Mouse (Mus musculus): Measurements from ENCODE around the gene Nufip2. TPM values are rescaled to one million over a fixed set of nuclear protein-coding genes. Genes with fewer than 3 reads are reported as not detected.
A peak's percentile ranks its signal among the peaks of the same experiment; 100 is the strongest.

Gene Nufip2
- polyA plus RNA-seq, 1 experiment from 2014 or later, result 5.6 TPM

DNA sequence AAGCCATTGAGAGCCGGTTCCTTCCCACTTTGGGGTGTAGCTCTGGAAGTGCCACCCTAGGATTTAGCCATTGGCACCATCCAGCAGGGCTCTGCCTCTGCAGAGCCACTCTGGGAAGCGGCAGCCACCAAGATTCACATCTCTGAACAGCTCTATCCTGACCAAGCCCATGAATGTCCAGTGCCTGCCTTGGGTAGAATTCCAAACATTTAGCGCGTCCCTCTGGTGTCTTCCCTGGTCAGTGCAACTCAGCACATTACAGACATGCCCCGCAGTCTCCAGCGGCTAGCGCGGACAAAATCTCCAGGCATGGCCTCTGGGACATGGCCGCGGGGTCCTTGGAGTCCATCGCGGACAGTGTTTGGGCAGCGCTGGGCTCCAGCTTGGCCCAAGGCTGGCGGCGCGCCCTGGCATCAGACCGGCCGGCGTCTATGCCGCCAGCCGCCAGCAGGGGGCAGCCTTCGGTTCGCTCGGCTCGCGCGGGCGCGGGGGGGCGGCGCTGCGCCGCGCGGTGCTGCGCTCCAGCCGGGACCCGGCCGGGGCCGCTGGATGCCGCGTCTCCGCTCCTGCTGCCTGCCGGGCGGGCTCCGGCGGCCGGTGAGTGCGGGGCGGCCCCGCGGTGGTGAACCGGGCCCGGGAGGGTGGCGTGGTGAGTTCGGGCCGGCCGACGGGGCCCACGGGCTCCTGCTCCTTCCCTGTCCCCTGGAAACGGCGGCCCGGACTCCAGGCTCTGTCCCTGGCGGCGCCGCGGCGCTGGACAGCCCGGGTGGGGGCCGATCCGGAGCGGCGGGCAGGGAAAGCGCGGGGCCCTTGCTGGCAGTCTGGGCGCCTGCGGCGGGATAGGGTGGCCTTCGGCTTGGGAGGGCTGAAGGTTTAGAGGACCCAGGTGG, 77.1 kb downstream of the Nufip2 start, which contains the start of gene Myo18a:
Myo18a (plus strand) TSS at position 464 of the 890 bp plus-strand sequence.
- Histone ChIP-seq H3K36me3 (no peaks in the 10 kb centered on the region), H3K4me2 (replicated peaks) (peak within 1 kb of the TSS; percentile 94), H3K9me3 (no peaks in the 10 kb centered on the region), H3K9ac (peak within 1 kb of the TSS; percentile 96), H3K4me1 (peaks cover 34% of the 10 kb centered on the region), H3K27ac (peak within 1 kb of the TSS; percentile 87), H3K27me3 (no peaks in the 10 kb centered on the region), H3K4me3 (peak within 1 kb of the TSS; percentile 93)
- ATAC-seq (ENCODE audit: insufficient number of reproducible peaks, insufficient read depth, low FRiP score, low TSS enrichment), result peak; percentile 76
- WGBS, result 1% methylated on average over 64 of the region's 79 CpGs

DNA sequence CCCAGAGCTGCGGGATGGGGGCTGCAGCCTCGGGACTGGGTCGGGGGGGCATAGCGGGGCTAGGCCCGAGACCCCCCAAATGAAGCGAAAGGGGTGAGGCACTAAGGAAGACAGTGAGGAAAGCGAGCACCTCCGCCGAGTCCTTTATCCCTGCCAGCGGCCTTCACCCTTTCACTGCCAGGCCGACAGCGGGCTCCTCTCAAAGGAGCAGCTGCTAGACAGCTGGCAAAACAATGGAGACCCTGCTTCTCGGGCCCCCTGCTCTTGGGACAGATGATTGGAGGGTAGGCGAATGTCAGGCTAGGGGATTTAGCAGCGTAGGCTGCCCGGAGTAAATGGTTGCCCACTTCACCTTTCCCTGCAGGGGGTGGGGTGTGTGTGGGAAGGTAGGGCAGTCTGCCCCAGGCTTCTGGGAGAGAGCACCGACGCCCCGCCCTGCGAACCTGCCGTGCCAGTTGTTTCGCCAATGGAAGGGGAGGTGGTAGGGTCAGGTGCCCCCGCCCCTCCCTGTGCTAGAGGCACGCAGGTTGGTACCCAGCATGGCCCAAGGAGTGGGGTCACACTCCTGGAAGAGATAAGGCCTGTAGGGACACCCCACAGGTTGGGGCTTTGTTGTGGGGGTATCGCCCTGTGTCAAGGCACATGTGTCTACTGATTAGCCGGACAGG, 77.9 kb downstream of the Nufip2 start:
- Histone ChIP-seq H3K27me3 (no peaks in the 10 kb centered on the region), H3K4me2 (replicated peaks) (peak overlapping the region; percentile 94), H3K9ac (peak overlapping the region; percentile 96), H3K4me3 (peak overlapping the region; percentile 93), H3K27ac (peak overlapping the region; percentile 87), H3K36me3 (no peaks in the 10 kb centered on the region), H3K9me3 (no peaks in the 10 kb centered on the region), H3K4me1 (peaks cover 34% of the 10 kb centered on the region)
- 4% methylated on average over 26 of the region's 26 CpGs for WGBS
- ATAC-seq (ENCODE audit: insufficient number of reproducible peaks, insufficient read depth, low FRiP score, low TSS enrichment), result peak; percentile 71

DNA sequence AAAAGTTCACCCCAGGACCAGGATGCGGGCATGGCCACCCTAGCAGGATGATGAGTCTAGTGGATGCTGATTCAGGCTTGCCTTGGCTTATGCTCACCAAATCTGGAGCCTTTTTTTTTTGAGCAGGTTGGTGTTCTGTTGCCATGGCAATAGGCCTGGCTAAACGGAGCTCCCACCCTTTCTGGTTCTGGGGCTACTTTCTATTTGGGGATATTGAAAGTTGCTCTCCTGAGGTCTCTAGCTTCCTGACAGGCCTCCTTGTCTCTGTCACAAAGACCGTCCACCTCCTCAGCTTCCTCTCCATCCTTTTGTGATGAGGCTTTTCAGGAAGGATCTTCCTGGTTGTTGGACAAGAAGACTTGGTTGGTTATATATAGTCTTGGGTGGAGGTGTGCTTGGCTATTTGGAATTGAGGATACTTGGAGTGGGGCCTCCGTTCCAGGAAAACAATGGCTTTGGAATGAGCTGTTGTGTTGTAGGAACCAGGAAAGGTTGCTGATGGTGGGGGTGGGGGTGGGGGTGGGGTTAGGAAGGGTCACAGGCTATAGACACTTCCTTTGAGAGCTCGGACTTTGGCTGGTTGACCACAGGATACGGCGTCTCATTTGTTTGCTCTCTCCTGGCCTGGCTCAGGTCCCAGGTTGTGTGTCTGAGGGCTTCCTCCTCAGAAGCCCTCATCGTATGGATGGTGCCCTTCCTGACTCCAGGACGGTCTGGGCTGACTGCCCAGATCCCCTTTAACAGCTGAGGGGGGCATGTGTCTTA, 78.9 kb downstream of the Nufip2 start:
- no peaks in the 10 kb centered on the region for H3K27me3 ChIP-seq
- no peak overlapping the region for H3K9ac ChIP-seq
- H3K4me3 ChIP-seq, result 0 out of 2 replicates have a peak overlapping the region, but pooled peaks have one; percentile 93
- peaks cover 34% of the 10 kb centered on the region for H3K4me1 ChIP-seq
- no peak for ATAC-seq (ENCODE audit: insufficient number of reproducible peaks, insufficient read depth, low FRiP score, low TSS enrichment)
- WGBS, result 47% methylated on average over 9 of the region's 9 CpGs
- no peaks in the 10 kb centered on the region for H3K9me3 ChIP-seq
- H3K36me3 ChIP-seq, result no peaks in the 10 kb centered on the region
- H3K4me2 ChIP-seq (replicated peaks), result peak overlapping the region; percentile 94
- peak overlapping the region; percentile 14; the same call in 1 of the 2 replicates for H3K27ac ChIP-seq

DNA sequence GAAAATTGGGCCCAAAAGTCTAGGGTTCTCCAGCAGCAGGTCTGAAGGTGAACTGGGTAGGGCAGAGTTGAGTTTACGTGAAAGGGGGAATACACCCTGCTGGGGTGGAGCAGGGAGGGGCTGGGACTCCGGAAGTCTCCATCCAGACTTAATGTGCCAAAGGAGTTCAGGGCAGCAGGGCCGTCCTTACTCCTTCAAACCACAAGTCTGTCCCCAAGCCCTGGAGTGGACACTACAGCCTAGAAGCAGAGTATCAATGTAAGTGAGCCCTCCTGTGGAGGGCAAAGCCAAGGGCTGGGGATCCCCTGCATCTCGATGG, 79.5 kb downstream of the Nufip2 start:
- Histone ChIP-seq H3K27me3 (no peaks in the 10 kb centered on the region), H3K9me3 (no peaks in the 10 kb centered on the region), H3K36me3 (no peaks in the 10 kb centered on the region), H3K27ac (peak overlapping the region; percentile 14; the same call in 1 of the 2 replicates), H3K4me3 (no peak overlapping the region), H3K4me1 (peaks cover 34% of the 10 kb centered on the region), H3K4me2 (replicated peaks) (no peak overlapping the region), H3K9ac (no peak overlapping the region)
- ATAC-seq (ENCODE audit: insufficient number of reproducible peaks, insufficient read depth, low FRiP score, low TSS enrichment), result no peak
- WGBS, result 32% methylated on average over 4 of the region's 4 CpGs

DNA sequence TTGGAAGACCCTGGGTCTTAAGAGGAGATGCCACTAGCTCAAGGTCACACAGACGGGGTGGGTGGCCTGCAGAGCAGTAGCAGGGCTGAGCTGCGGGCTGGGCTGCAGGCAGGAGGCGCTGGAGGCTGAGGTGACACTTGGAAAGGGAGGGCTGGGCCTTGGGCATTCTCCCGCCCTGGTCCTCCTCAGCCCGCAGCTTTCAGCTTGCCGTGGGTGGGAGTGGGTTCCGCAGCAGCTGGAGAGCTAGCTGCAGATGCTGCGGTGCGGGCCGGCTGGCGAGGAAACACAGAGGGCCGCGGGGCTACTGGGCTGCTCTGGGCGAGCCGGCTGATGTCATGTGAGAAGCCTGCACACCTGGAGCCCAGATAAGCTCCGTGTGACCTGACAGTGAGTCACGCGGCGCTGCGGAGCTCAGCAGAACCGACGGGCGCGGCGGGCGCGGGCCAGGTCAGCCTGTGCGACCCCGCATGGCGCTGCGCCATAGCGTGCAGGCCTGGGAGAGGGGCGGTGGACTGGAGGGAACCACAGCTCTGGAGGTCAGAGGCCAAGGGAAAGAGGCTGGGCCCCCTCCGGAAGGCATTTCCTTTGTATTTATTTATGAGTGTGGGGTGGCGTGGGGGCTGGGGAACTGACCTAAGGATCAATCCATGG, 80.5 kb downstream of the Nufip2 start:
- Histone ChIP-seq H3K9me3 (no peaks in the 10 kb centered on the region), H3K27me3 (no peaks in the 10 kb centered on the region), H3K4me1 (peaks cover 34% of the 10 kb centered on the region), H3K36me3 (no peaks in the 10 kb centered on the region), H3K27ac (peak overlapping the region; percentile 18), H3K4me3 (peak overlapping the region; percentile 27), H3K4me2 (replicated peaks) (peak overlapping the region; percentile 61), H3K9ac (peak overlapping the region; percentile 55)
- 2% methylated on average over 34 of the region's 35 CpGs for WGBS
- ATAC-seq (ENCODE audit: insufficient number of reproducible peaks, insufficient read depth, low FRiP score, low TSS enrichment), result 0 out of 2 replicates have a peak, but pooled peaks have one; percentile 38

DNA sequence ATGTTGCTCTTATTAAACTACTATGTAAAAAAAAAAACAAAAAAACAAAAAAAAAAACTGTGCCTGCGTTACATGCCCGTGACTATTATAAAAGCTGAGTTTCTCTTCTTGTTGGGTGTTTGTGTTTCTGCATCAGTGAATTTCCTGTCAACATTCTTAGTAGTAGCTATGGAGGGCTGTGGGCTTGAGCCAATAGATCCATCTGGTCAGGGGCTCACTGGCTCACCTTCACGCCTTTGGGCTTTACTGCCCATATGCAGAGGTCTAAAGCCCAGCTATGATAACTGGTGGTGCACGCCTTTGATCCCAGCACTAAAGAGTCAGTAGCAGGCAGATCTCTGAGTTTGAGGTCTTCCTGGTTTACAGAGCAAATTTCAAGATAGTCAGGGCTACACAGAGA, 83.5 kb downstream of the Nufip2 start:
- ATAC-seq (ENCODE audit: insufficient number of reproducible peaks, insufficient read depth, low FRiP score, low TSS enrichment), result no peak
- Histone ChIP-seq H3K27me3 (no peaks in the 10 kb centered on the region), H3K4me2 (replicated peaks) (no peak overlapping the region), H3K4me3 (no peak overlapping the region), H3K9ac (no peak overlapping the region), H3K36me3 (no peaks in the 10 kb centered on the region), H3K9me3 (no peaks in the 10 kb centered on the region), H3K27ac (no peak overlapping the region), H3K4me1 (peaks cover 29% of the 10 kb centered on the region)
- 85% methylated on average over 4 of the region's 4 CpGs for WGBS

DNA sequence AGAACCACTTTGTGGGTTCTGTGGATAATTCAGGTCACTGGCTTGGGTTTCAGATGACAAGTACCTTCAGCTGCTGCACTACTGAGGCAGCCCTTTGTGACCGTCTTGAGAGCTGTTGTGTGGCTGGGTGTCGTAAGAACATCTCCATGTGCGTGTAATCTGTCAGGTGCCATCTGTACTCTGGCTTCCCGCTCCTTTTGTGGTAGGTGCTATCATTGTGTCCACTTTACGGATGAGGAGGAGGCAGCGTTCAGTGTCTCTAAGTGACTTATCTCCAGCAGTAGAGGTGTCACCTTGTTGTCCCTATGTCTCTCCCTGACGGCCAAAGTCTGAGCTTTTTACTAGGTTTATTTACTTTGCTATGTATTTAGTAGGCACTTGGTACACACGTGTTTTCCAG, 84.4 kb downstream of the Nufip2 start:
- H3K9ac ChIP-seq, result no peak overlapping the region
- no peak for ATAC-seq (ENCODE audit: insufficient number of reproducible peaks, insufficient read depth, low FRiP score, low TSS enrichment)
- 84% methylated on average over 8 of the region's 8 CpGs for WGBS
- no peak overlapping the region for H3K27ac ChIP-seq
- no peaks in the 10 kb centered on the region for H3K36me3 ChIP-seq
- peaks cover 21% of the 10 kb centered on the region for H3K4me1 ChIP-seq
- no peak overlapping the region for H3K4me3 ChIP-seq
- no peaks in the 10 kb centered on the region for H3K27me3 ChIP-seq
- H3K9me3 ChIP-seq, result no peaks in the 10 kb centered on the region
- H3K4me2 ChIP-seq (replicated peaks), result no peak overlapping the region

DNA sequence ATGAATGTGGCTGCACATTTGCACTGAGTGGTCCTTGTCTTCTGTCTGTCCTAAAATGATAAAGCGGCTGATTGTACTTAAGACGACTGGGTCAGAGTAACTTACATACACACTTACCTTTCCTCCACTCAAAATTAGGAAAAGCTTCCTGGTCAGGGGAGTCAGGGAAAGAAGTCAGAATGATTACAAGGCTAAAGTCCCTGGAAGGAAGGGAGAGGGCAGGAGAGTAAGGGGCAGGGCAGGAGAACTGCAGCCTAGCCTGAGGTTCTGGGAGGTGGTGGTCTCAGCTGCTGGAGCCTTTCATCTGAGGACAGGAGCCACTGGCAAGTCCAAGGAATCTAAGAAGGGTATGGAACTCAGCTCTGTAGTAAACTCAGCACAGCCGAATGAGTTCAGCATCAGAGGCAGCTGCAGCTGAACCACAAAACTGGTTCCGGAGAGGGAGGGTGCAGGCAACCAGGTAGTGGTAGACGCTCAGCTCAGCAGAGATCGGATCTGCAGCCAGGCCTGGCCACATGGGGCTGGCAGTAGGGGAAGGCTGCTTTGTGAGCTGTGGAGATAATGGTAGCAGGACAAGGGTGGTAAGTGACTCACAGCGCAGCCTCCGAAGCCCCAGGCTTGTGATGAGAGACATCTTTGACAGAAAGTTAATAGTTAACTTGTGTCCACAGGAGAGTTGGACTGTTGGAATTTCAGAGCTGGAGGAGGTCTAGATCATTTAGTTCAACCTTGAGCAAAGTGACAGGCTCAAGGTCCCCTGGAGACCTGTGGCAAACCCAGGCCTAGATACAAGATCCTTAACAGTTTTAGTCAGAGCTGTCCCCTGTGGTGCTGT, 86.1 kb downstream of the Nufip2 start:
- Histone ChIP-seq H3K9me3 (no peaks in the 10 kb centered on the region), H3K4me3 (no peak overlapping the region), H3K4me2 (replicated peaks) (no peak overlapping the region), H3K27me3 (no peaks in the 10 kb centered on the region), H3K9ac (no peak overlapping the region), H3K4me1 (peaks cover 6% of the 10 kb centered on the region; the same call in 1 of the 2 replicates), H3K27ac (no peak overlapping the region), H3K36me3 (0 out of 2 replicates have a peak, but pooled peaks cover under 1% of the 10 kb centered on the region)
- WGBS, result 62% methylated on average over 8 of the region's 8 CpGs
- no peak for ATAC-seq (ENCODE audit: insufficient number of reproducible peaks, insufficient read depth, low FRiP score, low TSS enrichment)

DNA sequence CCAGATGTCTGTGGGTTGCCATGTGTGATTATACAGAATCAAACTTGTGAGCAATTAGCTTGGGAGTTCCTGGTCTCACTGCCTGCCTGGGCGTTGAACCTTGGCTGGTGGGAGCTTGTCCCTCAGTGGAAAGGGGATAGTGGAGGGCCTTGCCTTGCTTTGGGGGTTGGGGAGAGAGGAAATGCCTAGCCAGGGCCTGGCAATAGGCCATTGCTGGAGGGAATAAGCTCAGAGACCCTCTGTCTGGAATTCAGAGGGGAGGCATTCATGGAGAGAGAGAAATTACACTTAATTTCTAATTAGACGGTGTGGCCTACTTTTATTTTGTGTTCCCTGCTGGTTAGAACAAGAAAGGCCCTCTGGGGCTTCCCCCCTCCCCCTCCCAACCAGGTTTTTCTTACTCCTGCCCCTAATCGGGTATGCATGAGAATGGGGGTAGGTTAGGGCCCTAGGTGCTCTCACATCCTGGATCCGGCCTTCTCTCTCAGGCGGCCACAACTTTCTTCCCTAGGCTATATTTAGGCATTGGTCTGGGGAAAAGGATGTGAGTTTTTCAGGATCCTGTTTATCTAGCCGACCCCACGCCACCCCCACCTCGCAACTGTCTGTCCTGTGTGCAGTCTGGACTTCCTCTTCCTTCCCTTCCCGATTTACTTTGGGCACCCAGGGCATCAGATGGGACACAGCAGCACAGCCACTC, 89.9 kb downstream of the Nufip2 start:
- Histone ChIP-seq H3K4me1 (peaks cover 6% of the 10 kb centered on the region; the same call in 1 of the 2 replicates), H3K4me3 (no peak overlapping the region), H3K36me3 (peaks cover 20% of the 10 kb centered on the region), H3K27ac (no peak overlapping the region), H3K9ac (no peak overlapping the region), H3K9me3 (no peaks in the 10 kb centered on the region), H3K4me2 (replicated peaks) (no peak overlapping the region), H3K27me3 (no peaks in the 10 kb centered on the region)
- WGBS, result 30% methylated on average over 9 of the region's 9 CpGs
- ATAC-seq (ENCODE audit: insufficient number of reproducible peaks, insufficient read depth, low FRiP score, low TSS enrichment), result 0 out of 2 replicates have a peak, but pooled peaks have one; percentile 28

DNA sequence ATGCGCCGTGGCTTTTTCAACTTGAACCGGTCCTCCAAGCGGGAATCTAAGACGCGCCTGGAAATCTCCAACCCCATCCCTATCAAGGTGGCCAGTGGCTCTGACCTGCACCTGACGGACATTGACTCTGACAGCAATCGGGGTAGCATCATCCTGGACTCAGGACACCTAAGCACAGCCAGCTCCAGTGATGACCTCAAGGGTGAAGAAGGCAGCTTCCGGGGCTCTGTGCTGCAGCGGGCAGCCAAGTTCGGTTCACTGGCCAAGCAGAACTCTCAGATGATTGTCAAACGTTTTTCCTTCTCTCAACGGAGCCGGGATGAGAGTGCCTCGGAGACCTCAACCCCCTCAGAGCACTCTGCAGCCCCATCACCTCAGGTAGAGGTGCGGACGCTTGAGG, 91.5 kb downstream of the Nufip2 start:
- no peak for ATAC-seq (ENCODE audit: insufficient number of reproducible peaks, insufficient read depth, low FRiP score, low TSS enrichment)
- Histone ChIP-seq H3K9ac (no peak overlapping the region), H3K27me3 (no peaks in the 10 kb centered on the region), H3K4me1 (0 out of 2 replicates have a peak, but pooled peaks cover 1% of the 10 kb centered on the region), H3K36me3 (peaks cover 20% of the 10 kb centered on the region), H3K4me3 (no peak overlapping the region), H3K9me3 (no peaks in the 10 kb centered on the region), H3K4me2 (replicated peaks) (no peak overlapping the region), H3K27ac (no peak overlapping the region)
- 93% methylated on average over 17 of the region's 17 CpGs for WGBS
